Mouse (Mus musculus) adrenal gland, adult 8-10 months (tissue): ENCODE measurements around the gene Camta1. TPM values are rescaled to one million over a fixed set of nuclear protein-coding genes. Genes with fewer than 3 reads are reported as not detected.
A peak's percentile ranks its signal among the peaks of the same experiment; 100 is the strongest.

Experiments used
- DNase-seq: peaks from one replicate; pipeline ENCODE4 v3.0.0; 2022
- total RNA-seq, 4 experiments: library from RNA; stranded (reverse); gene quantifications; 2 replicates each; pipeline ENCODE4 v1.2.4; 2022

Gene Camta1
- total RNA-seq, 4 experiments from 2014 or later = 23.6 to 59.6 (median 36.5) TPM

DNA sequence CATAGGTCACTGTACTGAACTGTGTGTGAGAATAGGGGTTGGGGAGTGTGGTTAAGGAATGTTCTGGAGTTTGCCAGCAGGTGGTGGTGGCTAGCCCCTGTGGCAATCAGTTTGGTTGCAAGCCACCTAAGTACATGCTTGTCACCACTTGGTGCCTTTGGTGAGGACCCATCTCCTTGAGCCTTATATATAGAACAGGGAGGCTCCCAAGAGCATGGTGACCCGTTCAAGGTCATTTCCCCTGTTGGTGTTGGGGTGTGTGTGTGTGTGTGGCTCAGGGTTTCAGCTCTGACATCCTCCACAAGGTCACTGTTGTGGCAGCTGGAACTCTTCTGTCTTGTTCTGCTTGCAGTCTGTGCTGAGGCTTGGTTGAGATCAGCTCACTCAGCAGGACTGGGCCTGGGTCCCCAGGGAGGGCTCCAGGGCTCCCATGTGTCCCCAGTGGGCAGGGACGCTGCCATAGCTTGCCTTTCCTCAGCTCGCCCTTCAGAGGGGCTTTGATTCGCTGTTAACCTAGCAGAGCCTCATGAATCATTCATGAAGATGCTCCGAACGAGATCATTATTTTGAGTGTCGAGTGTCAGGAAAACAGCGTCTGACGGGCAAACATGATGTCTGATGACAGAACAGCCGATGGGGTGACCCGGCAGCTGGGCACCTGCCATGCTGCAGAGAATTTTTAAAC, 667.5 kb downstream of the Camta1 start:
- no peak for DNase-seq

DNA sequence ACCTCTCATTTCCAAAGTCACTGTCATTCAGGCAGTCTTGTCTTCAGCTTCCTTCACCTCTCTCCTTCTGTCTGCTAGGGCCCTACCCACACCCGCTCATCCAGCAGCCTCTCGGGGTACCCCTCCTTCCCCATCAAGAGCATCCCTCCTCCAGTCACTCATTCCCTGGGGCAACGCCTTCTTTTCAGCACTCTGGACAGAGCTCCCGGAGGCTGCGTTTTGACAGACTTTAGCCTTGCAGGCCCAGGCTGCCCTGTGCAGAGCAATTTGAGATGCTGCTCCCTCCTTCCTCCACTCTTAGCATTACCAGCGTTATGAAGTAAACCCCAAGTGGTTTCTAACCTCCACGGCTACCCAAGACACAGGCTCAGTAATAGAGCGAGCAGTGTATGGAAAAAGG, 675.2 kb downstream of the Camta1 start:
- peak; percentile 19 for DNase-seq

DNA sequence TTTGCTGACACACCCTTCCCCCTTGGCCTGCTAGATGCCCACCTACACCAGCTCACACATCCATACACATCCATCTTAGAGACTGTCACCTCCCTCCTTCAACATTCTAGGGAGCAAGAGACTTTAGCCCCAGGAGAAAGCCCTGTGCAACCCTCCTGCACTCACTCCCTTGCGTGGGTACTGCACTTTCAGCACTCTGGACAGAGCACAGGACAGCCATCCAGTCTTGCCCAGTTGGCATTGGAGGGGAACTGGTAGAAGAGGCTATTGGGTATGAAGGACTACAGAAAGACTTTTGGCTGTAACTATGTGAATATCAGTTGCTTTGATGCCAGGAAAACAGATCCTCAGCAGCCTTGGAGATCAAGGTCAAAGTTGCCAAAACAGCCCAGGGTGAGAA, 675.9 kb downstream of the Camta1 start:
- DNase-seq = no peak

DNA sequence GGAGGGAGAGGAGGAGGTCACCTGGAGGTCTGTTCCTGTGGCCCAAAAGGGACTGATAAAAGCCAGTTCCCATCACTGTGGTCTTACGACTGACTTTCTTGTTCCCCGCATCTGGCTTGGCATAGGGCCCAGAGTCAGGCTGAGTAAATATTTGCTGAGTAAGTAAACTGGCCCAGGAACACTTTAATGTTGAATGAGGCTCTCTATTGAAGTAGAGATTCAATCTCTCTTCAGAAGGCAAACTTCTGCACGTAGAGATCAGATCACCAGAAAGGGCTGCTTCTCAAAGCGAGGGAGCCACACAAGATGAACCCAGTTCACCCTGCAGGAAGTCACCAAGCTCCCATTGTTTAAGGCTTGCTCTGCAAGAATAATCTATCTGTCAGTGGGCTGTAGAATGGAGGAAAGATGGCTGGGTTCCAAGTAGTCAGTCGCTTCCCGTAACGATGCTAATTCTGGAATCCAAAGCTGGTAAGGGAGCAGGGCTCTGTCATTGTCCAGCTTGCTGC, 681.2 kb downstream of the Camta1 start:
- DNase-seq = no peak

DNA sequence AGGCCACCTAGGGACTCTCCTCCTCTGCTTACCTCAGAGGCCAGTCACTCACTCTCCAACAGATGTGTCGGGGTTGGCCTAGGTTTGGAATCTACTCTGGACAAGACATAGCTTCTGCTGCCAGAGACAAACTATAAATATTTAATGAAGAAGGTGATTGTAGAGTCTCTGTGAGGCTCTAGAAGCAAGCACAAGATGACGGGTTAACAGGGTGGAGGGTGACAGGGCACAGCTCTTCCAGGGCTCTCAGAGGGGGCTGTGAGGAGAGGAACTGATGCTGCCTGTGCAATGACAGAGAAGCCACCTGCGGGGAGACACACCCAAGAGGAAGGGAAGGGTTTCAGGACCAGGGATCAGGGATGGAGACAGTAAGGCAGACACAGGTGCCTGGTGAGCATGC, 682.0 kb downstream of the Camta1 start:
- no peak for DNase-seq

DNA sequence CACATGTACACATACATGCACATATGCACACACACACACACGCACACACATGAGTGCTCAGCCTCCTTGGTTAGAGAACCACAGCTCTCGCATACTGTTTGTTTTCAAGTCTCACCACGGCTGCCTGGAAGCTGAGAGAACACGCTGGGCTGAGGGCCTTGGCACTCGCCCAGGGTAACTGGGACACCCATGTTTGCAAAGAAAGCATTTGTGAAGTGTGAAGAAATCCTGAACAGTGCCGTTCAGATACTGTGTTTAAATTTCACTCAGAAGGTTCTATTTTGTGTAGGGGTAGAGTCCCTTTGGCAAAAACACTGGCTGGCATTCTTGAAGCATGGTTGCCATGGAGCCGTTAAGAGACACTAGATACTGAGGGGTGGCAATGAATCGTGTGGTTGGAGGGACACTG, 682.7 kb downstream of the Camta1 start:
- DNase-seq = no peak

DNA sequence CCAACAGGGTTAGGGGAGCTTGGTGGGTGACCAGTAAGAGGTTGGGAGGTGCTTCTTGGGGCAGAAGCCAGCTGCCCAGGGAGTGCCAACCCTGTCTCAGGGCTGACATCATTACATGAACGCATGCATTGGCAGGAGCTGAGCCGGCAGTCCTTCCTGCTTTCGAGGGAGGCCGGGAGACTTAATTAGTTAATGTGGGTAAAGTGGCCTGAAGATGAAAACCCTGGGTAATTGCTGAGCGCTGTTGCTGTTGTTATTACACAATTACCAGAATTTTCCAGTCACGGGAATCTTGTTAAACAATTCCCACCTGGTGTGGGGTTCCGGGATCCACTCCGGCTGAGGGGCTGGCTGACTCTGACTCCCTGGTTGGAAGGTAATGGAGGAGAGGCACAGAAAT, 689.1 kb downstream of the Camta1 start:
- no peak for DNase-seq

DNA sequence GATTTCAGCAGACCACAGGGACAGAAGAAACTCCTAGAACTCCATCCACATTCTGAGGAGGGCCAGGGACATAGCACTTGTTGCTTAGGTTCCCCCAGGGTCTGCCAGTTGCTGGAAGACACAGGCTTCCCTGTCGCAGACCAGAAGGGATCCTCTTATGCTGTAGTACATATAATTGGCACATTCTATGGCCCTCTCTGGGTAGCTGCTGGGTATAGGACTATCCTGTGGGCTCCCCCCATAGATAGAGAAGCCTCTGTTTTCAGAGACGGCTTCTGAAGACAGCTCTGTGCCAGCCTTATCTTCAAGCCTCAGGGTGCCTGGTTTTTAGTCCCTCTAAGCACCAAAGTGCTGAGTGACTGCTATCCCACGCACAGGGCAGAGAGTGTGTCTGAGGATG, 690.6 kb downstream of the Camta1 start:
- DNase-seq = no peak

DNA sequence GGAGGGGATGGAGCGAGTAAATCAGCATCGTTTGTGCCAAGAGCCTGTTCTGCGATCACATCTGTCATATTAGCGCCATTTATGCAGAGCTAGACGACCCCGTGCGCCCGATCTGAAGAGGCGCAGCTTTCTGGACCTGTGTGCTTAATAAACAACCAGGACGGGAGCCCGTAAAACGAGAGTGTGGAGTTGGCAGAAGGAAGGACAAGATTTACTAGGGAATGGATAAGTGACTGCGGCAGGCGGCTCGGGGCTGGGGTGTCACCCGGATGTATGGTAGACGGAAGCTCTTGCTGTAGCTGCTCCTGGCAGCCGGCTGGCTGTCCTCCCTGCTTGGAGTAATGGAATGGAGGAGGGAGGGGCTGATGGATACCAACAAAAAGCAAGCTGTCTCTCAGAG, 691.0 kb downstream of the Camta1 start:
- DNase-seq = no peak

DNA sequence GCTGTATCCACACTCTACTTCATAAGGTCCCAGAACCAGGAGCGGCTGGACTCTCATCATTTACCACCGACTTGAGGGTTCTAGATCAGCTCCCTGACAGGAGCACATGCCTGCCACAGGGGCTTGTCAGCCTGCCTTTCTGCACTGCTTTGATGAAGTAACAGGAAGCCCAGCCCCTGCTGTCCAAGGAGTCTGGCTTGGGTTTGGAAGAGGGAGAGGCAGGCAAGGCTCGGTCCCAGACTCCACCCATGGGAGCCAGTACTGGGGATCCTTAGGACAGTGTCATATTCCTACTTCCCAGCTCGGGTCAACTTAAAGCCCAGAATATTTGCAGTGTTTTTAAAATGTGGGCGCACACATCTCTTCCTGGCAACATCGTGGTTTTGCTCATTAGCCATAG, 694.7 kb downstream of the Camta1 start:
- DNase-seq = no peak

DNA sequence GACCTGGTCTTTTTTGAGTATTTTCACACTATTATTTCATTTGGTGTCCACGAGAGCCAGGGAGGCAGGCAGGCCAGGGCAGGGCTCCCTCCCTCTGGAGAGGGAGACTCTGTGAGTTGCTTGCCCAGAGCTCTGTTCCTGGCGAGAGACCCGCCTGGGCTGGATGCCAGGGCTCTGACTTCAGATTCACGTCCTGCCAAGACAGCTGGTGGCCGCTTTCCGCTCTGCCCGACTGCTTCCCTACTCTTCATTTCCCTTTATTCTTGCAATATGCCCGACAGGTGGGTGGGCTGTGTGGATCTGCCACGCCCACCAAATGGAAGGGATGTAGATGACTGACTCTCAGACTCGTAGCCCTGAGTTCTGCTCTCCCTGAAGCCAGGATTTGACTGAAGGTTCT, 696.1 kb downstream of the Camta1 start:
- peak; percentile 69 for DNase-seq

DNA sequence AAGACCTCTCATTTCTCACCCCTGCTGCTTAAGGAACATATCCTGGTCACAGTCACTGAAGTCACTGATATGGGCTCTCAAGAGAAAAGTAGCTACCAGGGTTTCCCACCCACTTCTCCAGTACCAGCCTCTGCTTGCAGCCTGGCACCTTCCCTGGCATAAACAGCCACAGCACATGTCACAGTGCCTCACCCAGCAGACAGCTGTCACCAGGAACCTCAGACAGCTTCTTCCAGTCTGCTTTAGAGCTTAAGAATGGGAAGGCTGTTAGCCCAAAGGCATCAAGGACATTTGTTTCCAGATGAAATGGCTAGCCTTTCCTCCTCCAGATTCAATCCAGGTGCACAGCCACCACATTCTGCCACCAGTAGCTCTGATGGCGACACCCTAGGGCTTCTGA, 697.4 kb downstream of the Camta1 start:
- DNase-seq = no peak

DNA sequence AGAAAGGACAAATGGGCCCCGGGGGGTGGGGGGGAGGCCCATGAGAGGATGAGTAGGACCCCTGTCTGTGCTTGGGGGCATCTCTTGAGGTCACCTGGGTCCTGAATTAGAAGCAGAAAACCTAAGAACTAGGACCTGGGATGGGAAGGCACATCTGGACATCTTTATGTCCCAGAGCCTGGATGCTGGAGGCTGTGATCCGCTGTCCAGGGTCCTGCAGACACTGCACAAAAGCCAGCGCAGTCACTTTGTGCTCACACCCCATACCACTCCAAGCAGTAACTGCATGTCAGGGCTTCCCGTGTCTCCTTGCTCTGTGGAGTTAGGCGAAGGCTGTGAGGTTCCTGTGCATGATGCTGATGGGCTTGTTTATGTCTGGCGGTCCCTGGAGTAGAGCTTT, 699.8 kb downstream of the Camta1 start:
- DNase-seq = no peak

DNA sequence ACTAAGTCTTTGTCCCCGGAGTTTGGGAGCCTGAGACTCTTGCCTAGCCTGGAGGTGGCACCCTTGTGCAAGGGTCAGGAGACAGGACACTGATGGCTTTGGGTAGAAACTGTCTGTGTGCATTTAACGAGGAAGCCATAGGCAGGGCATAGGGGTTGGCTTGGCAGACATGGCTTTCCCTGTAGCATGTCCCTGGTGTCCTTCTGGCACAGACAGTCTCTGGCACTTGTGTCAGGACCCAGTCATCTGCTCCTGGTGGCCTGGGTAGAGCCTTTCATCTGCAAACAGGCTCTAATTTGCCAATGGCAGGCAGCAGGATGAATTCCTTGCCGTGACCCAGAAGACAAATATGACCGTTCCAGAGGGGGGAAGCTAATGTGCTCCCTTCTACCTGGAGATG, 700.7 kb downstream of the Camta1 start:
- DNase-seq = no peak

DNA sequence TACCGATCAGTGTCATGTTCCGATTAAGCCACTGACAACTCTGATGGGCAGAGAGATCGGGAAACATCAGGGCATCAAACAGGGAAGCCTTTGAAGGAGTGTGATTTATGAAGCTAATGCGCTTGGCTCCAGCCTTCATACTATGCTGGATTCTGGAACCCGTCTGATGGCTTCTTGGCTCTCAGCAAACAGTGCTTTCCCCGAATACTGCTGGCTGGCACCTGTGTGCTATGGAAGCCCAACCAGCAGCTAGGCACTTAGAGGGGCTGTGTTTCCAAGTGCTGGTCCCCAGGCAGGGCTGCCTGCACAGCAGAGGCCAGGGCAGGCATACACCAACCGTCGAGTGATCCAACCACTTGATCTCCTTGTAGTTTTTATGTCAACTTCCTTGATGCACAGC, 701.2 kb downstream of the Camta1 start:
- no peak for DNase-seq

DNA sequence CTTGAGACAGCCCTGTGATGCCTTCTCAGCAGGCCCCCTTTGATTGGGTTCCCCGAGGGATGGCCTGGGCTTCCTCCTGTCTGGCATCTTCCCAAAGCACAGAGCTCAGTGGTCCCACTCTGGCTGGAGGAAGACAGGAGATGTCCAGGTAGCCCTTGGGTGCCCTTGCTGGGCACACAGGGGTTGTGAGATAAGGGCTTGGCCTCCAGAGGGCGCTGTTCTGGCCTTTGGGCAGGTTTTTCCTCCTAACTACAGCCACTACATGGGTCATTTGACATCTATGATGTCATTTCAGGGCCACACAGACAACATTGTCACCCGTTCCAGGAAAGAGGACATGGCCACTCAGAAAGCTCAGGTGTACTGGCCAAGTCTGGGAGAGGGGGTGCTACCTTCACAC, 703.4 kb downstream of the Camta1 start:
- no peak for DNase-seq

DNA sequence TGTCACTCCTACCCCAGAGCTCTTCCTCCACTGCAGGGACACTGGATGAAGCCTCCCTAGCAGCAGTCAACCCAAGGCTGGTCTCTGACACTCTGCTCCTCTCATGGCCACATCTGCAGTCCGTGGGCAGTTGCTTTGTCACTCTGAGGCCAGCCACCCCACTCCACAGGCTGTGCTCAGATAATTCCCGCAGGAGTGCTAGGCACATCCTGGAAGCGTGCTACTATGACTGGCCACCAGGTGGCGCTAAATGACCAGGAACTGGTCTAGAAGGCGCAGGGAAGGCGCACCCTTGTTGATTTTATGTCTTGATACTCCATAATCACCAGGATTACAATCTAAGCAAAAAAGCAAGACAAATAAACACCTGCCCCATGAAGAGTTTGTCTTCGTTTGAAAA, 704.8 kb downstream of the Camta1 start:
- peak; percentile 61 for DNase-seq

DNA sequence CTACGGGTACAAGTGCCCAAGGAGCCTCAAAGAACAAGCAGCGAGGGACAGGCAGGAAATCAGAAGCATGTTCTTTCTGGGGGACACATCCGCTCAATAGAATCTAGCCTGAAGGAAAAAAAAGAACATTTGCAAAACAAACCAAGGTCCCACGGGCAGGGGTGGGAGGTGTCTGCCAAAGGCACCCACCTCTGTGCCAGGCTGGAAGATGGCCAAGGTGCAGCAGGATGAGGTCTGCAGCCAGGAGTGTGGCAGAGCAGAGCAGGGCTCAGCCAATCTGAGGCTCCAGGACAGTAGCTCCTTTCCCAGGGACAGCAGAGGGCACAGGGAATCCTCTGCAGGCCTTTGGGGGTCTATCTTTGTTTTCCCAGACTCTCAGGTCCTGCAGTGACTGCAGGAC, 706.1 kb downstream of the Camta1 start:
- no peak for DNase-seq

DNA sequence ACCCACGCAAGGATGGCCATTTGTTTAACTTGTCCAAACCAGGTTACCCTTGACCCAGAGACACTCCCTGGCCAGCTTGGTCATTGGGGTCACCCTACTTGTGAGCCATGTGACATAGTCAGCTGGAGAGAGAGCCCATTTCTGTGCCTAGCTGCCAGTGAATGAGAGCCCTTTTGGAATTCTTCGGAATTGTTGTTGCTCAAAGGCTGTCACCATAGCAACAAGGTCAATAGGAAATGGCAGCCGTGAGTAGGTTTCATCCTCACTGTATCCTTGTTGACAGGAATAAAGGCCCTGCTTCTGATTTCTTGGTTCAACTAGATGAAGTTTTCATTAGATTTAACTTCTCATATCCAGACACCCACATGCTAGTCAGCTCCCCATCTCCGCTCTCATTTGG, 707.4 kb downstream of the Camta1 start:
- no peak for DNase-seq

DNA sequence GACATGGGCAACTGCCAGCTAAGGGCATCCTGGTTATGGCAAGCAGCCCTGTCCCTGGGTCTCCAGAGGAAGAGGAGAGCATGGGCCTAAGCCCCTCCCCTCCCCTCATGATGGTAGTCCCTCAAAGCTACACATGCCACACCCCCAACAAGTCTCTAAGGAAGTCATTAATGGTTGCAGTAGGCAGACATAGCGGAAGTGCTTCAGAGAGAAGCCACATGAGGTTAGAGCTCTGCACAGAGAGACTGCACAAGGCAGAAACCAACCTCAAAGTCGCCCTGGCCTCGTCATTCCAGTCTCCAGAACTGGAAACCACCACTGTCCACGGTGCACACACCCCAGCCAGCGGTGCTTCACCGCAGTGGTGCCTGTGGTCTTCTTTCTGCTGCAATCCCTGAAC, 709.7 kb downstream of the Camta1 start:
- no peak for DNase-seq

DNA sequence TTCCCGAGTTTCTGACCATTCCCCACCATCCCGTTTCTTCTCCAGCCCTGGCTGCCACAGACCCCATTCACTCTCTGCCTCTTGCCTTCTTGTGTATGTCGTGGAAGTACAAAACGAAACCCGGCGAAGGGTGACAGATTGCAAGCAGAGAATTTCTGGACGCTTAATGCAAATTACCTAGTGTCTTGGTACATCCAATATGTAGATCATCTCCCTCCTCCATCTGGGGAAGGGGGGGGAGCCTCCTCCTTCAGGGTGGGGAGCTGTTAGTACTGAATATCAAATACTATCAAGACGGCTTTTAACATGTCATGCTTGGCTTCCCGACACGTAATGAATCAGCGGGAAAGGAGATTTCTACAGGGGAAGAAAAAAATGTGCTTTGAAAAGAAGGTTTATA, 710.8 kb downstream of the Camta1 start:
- DNase-seq = no peak

DNA sequence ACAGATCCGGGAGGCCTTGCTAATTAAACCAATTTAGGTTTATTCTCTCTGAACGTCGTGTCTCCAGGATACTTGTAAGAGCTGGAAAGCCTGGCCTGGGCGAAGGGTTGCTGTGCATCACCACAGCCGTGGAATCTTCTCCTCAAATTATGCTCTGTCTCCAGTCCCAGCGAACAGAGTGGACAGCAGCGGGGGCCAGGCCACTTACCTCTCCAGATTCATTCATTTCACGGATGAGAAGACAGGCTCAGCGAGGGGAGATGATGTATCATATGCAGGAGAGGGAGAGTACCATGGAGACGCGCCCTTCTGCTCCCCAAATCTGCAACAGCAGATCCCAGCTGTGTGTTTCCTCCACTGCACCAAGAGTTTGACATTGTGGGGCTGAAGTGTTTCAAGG, 711.6 kb downstream of the Camta1 start:
- DNase-seq = no peak

DNA sequence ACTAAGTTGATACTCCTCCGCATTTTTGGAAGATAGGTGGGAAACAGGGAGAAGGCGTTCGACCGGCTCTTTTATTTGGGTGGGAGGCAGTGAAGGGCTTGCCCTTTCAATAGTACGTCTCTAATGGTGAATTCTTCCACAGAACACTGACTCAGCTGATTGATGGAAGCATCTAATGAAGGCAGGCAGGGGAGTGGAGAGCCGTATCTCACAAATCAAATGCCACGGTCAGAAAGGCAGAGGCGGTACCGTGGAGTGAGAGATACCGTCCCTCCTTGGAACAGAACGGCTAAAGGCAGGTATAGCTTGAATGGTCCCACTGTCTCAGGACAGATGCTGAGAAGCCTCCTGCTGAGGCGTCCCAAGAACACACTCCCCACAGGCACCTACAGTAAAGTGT, 714.1 kb downstream of the Camta1 start:
- DNase-seq = no peak

DNA sequence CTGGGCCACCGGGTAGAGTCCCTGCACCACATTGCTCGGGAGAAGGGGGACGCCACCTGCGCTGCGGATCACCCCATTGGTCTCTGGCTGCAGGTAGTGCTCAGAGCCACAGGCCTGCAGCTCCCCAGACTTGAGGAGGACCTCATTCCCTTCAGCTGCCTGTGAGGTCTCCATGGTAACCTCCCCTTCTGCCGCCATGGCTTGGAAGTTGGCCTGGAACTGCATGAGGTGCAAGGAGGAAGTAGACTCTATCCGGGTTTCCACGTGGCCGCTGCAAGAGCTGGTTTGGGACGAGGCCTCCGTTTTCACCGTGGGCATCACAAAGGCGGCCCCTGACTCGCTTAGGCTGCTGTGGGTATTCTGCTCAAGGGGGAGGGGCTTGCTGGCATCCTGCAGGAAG, 717.6 kb downstream of the Camta1 start:
- DNase-seq = no peak
